Mouse (Mus musculus) naive thymus-derived CD4-positive, alpha-beta T cell, adult 2 months (primary cell): ENCODE measurements at regions not wholly inside any gene's neighbourhood (a gene's known extent, or its start where the extent isn't known, plus 50 kb on each side); places are given as distances from the start of the nearest gene placed in this dataset.
"Not testable (repeated sequence)": the region's sequence is repeated elsewhere in the genome, so short reads cannot be mapped to it uniquely, and the experiment has no call there.

Source experiments
- DNase-seq: peaks from one replicate; pipeline ENCODE4 v3.0.0-alpha.2; 2011; ENCODE audit warnings: low read depth

DNA sequence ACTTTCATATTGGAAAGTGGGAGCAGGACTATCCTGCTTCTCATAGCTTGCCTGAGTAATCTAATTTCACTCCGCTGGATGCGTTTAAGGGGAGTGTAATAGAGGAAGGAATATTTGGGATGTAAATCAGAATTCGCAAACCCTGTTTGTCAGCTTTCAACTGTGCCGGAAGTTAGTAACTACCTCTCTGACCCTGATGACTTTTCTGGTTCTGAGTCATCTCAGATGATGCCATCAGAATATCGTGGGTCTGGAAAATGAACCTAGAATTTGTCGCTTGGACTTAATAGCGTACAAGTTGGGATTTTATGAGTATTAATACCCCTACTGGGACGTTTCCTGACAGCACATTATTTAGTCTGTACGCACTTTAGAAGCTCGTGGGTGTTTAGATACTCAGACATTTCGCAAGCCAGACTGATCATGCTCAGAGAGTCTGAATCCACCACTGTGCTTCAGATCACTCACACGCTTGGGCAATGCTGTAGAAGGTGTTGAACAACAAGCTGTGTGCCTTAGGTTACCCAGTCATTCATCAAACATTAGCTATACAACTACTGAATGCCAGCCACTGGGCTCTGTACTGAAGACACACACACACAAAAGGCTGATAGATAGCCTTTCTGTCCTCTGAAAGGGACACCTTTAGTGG is 131.1 kb downstream of the Phlda1 start:
- DNase-seq = no peak

DNA sequence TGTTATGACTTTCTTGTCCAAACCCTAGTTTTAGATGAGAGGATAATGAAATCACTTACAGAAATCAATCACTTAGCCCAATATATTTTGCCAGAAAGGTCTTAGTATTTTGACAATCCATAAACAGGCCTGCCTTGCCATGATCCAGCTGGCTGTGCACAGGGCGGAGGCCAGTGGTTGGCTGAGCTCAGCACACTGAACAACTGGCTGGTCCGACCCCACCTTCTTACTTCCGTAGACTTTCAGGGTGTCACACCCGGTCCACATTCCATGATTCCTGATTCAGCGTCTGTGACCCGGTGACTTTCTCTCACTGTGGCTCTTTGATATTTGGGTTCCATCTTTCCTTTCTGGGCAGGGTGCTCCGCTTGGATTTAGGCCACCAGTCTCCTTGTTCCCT is 133.8 kb downstream of the Phlda1 start:
- DNase-seq = no peak

DNA sequence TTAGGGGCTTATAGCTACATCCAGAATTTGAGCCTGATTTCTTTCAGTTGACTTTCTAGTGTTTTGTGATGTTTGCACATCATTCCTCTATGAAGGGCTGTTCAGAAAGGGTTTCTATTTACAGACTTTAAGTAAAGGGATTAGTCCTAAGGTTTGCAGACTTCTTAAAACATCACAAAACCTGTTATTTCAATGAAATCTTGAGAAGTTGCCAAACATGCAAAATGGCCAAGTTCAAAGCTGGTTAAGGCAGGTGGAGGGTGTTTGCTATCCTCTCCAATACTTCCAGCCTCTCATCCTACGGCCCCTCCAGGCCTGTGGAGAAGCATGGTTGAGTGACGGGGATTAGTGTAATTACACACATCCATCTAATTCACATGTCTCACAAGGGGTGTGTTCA is 136.6 kb downstream of the Phlda1 start:
- DNase-seq = no peak

DNA sequence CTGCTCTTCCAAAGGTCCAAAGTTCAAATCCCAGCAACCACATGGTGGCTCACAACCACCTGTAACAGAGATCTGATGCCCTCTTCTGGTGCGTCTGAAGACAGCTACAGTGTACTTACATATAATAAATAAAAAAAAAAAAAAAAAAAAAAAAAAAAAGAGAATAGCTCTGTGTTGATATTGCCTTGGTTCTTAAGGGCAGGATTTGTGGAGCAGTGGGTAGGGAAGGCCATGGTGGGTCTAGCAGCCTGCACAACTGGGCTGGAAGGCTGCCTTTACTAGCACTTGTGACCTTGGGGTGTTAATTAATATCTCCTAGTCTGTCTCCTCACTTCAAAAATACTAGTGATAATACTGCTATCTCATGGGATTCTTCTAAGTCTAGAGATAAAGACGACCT is 147.7 kb downstream of the Phlda1 start:
- DNase-seq = not testable (repeated sequence)

DNA sequence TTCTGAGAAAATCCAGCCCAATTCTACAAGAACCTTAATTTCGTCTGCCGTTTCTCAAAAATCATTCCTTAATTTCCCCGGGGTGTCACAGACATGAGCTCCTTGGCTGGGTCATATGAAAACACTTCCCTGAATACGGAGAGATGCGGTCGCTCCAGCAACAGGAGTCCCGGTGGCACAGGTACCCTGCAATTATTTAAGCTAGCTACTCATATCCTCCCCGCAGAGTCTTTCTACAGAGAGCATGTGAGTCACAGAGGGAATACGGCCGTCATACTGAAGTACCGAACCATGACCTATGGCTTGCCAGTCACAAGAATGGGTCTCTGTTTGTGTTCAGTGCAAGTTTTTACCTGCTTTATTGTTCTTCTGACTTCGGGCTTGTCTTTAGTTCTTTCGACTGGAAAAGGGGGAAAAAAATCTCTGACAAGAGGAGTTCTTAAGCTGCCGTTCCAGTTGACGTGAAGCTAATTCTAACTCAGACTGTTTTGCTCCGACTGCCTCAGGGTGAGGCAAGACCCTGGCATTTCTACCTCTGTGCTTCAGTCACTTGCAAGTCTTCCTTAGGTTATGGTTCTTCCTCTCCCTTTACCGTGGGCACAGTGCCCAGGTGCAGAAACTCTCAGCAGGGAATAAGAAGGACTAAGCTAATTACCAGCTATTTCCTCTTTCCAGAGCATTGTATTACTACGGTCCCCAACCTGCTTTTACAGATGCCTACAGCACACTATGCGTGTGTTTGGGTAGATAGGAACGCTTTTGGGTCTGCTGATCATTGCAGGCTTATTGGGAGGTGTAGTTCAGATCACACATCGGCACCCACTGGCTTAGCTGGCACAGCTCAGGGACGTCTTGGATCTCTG is 148.5 kb downstream of the Phlda1 start:
- no peak for DNase-seq

DNA sequence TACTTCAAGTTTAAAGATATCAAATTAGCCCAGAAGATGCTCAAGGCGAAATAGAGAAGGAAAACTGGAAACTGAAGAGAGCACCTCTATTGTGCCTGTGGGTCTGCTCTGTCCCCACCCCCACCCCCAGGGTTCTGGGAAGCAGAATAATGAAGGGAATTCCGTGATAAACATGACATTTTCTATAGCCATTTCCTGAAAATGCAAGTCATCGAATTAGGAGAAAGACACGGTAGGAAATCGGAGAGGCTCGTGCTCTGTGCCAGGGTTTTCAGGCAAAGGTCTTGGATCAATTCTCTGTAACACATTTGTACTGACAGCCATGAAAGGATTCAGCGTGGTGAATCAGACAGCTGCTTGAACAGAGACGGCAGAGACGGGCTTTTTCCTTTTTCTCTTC is 152.7 kb downstream of the Phlda1 start:
- no peak for DNase-seq

DNA sequence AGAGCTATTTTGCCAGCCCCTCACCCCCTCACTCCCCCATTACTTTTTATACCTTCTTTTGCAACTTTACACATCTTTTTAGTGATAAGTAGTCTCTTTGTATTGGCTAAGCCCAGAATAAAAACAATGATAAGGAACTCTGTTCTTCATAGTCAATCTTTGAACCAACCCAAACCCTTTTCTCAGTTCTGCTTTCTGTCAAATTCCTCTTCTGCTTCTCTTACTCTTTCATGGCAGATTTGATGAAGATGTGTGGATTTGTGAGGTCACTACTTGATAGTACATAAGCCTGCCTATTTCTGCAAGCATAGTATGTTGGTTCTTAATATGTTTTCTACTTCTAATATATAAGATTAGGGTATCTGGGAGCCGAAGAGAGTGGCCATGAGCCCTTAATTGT is 156.6 kb downstream of the Phlda1 start:
- DNase-seq = no peak

DNA sequence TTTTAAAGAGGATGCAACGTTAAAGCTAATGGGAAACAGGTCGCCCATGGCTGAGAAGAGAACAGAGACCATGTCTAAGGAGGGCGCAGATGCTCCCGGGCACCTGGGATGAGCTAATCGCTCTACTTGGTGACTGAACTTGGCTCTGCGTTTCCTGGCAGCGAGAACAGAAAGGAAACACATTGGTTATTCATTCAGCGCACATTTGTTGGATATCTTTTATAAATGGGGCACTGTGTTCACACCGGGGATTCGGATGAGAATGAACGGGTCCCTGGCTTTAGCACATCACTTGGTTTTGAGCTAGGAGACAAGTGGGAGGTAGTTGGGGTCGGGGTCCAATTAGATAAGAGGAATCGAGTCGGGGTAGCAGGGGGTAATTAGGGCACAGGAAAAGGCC is 159.7 kb downstream of the Phlda1 start:
- DNase-seq = no peak

DNA sequence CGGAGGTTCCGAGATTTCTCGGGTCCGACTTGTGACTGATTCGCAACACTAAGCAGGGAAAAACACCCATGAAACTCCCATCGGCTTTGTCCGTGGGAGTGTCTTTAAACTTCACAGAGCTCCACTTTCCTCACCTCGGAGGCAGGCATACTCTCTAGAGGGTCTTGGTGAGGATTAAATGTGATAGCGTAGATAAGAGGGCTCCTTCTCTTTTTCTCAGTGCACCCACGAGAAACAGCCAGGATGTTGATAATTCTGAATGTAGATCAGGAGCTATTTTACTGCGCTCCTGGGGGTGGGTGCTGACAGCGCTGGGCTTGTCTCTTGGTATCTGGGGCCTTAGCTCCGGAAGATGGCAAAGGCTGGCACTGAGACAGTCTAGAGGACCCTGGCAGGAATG is 160.9 kb downstream of the Phlda1 start:
- DNase-seq = no peak

DNA sequence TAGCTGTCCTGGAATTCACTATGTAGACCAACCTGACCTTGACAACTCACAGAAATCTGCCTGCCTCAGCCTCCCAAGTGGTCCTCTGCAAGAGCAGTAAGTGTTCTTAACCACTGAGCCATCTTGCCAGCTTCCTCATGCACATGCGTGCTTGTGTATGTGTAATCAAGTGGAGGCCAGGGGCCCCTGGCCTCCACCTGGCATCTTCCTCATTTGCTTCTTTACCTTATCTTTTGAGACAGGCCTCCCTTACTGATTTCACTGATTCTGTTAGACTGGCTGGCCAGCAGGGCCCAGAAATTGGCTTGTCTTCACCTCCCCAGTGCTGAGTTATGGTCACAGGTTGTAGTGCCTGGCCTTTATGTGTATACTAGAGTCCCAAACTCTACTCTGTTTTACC is 162.6 kb downstream of the Phlda1 start:
- no peak for DNase-seq

DNA sequence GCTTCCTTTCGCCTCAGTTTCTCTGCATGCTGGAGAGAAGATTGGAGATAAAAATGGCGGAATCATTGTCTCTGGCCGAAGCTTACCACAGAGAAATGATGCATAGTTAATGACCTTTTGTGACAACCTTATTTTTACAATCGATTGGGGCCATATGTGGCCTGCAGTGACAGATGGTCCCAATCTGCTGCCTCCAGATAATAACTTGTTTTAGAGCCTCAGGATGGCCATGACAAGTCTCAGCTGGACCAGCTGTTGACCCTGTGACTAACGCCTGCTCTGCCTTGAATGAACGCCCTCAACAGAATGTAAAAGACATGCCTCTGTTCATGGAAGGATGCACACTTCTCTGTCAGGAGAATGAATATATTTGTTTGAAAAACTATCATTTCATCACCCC is 163.6 kb downstream of the Phlda1 start:
- no peak for DNase-seq

DNA sequence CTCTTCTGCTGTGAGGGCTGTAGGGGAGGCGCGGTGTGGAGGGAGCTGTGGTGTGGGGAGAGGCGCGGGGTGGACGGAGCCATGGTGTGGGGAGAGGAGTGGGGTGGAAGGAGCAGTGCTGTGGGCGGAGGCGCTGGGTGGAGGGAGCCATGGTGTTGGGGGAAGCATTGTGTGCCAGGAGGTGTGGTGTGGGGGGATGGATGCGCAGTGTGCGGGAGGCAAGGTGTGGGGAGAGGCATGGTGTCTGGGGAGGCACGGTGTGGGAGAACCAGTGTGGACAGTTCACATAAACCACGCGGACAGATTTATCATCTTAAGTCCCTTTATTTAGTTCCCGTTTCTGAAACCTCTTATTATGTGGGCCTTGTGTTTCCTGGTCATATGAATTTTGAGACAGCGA is 164.6 kb downstream of the Phlda1 start:
- no peak for DNase-seq

DNA sequence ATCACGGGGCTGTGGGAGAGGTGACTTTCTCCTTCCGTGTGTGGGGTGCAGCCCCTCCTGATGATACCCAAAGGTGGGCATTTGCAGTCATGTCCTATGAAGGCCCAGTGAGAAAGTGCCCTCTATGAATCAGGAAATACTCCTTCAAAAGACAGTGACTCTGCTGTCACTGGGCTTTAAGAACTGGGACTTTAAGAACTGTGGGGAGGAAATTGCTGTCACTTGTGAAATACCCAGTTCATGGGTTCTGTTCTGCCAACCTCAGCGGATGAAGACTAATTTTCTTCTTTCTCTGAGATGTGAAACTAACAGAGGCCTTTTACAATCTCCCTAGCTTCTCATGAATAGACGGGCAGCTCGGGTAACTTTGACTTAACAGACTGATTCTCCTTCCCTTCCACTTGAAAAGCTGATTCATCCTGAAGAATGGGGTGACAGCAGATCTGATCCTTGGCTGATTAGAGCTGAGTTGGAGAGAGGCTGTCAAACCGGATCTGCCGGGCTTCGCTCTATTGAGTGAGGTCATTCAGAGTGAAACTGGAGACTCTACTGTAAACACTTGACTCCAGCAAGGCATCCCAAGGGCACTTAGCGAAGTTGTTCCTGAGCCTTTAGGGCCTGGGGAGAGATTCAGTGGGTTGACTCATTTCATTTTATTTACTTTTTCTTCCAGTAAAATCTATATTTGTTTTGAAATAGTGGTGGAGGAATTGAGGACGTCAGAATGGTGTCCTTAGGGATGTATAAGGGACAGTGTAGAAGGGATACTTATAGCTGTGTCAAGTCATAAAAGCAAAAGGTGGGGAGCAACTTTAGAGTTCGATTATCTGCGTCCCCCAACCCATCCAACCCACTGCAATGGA is 166.6 kb downstream of the Phlda1 start:
- DNase-seq = no peak

DNA sequence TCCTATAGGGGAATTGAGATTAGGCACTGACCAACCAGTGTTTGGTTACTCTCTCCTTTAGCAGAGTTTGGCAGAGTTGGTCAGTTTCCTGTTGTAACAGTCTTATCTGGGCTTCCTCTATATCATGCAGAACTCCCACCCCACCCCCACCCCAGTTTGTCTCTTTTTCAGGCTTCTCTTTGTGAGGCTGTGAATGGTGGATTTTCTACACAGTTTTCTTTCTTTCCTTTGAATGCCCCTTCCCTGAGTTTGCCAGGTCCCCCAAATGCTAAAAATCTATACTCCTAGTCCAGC is 167.2 kb downstream of the Phlda1 start:
- no peak for DNase-seq

DNA sequence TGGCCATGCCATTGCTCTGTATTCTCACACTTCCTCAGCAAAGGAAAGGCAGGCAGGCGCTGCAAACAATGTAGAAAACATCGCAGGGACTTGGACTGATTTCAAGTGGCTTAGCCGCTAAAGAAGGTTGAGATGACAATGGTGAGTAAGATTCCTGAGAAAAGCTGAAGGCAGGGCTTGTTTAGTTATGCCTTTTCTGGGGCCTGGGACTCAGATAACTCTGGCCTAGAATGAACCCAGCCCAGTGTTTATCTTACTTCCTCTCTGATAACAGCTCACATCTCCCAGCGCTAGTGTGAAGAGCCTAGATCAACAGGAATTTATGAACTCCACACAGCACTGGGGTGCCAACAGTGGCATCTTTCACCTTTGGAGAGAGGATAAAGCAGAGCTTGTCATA is 170.2 kb downstream of the Phlda1 start:
- DNase-seq = no peak

DNA sequence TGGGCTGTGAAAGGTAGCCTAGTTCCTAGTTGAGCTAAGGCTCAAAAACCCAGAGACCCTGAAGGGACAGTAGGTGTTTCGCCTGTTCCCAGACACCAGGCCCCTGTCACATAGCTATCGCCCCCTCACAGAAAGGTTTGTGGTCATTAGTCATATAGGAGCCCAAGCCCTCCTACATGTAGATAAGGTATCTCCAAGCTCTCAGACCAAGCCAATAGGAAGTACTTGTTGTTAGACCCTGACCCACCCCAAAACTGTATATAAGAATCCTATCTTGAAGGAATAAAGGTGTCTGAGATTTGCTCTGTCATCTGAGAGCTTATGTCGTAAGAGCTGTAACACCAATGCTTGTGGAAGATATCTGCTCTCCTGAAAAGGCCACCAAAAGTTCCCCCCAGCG is 174.8 kb downstream of the Phlda1 start:
- no peak for DNase-seq

DNA sequence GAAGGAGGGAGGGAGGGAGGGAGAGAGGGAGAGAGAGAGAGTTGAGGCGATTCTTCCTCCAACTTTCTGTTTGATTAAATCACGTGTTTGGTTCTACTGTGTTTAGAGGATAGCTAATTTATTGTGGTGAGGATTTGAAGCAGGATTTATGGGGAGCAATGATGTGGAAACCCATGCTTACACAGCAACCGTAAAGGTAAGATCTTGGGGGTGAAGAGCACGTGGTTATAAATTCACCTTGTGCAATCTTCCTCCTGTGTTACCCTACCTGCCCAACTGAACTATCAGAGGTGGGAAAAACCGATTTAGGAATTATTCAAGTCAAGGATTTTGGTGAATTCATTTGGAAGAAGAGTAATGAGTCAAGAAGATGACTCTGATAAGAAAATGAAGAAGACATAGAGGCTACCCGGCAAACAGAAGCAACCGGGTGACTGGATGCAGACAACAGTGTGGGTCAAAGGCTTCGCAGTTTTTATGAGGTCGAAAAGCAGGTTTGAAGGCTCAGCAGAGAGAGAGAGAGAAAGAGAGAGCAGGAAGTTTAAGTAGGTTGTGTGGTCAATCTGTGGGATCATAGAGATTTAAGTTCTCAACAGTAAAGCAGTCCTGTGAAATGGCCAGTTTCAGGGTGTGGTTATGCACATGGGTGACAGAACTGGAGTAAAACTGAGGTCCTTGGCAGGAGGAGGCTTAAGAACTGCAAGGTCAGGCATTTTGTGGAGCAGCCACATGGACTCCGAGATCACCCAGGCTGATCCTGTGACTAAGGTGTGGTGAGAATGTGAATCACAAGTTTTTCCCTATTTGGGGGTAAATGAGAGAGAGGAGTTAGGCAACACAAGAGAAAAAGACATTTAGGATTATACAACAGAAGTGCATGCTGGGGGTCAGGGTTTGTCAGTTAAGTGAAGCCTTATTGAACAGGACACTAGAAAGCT is 178.6 kb downstream of the Phlda1 start:
- no peak for DNase-seq

DNA sequence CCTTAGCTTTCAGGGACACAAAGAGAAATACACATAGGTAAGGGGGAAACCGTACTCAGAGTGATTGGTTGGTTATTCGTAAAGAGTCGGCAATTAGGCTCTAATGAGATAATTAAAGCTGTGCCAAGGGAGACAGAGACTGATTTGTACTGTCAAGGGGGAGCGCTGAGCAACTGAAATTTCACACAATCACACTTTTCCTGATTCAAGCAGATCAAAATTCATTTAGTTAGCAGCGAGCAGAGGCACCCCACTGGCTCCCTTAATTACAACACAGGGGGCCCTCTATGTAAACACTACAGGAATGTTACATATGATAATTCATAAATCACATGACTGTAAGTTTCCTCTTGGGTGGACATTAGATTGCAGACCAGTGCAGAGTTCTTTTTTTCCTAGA is 180.5 kb downstream of the Phlda1 start:
- DNase-seq = no peak

DNA sequence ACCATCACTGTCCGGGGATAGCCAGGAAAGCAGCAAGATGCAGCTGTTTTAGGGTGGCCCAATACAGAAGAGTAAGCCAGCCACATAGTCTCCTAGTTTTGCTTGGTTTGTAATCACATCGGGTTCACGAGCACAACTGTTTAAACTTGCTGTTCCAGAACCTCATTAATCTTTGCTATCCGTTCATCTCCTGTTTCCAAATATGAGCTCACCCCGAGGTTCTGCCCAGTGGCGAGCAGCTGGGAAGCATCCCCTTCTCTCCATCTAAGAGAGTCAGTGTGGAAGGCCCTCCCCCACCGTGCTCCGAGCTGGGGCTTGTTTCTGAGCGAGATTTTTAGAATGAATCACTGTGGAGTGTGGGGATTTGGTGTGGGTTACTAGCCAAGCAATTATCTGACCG is 183.5 kb downstream of the Phlda1 start:
- DNase-seq = no peak

DNA sequence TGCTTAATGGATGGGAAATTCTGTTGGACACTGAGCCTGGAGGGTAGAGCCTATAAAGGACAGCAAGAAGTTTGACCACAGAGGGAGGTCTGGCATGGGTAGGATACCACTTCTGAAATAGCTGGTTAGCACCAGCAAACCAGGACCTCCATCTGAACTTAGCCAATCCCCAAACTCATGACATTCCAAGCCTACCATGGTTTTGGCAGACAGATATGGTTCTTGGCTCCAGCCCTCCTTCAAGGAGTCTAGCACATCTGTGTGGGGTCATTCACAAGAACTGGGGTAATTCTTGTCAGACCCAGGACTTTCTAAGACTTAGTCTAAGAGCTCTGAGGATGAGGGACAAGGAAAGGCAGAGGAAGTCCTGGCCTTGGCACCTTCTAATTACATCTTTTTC is 187.7 kb downstream of the Phlda1 start:
- DNase-seq = no peak

DNA sequence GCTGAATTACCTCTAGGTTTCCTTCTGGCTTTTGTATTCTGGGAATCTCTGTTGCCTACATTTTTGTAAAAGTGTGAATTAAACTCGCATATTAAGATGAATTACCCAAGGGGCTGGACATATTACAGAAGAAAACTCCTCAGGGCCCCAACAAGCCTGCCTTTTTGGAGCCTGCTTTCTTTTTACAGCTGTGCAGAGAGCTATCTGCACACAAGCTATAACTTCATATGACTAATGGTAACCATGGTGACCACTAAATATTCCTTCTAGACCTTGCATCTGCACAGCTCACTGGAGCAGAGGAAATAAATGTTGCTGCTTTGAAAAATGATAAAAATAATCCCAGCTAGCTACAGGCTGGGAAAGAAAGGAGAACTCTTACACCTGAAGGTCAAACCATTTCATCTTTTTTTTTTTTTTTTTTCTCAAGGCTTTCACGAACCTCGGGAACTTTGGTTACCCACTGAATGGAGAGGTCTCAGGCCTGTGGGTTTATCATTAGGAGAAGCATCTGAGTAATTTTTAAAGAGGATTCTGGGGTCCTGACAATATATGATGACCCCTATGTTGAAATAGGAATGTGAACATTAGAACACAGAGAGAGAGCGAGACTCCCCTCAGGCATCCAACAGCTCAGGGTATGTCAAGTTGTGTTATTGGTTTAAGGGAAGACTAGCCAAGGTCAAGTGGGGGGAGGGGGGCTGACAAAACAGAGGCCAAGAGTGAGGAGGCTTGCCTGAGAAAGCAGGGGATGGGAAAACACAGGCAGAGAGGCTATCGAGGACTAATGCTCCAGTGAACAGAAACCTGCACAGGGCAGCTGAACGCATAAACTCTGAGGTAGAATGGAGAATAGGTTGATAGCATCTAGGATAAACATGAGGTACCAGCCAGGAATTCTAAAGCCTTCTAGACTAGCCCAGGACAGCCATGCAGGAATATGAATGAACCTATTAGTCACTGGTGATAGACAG is 188.4 kb downstream of the Phlda1 start:
- DNase-seq = no peak
